Mouse (Mus musculus): ENCODE results near the gene Gjc2. TPM values are rescaled to one million over a fixed set of nuclear protein-coding genes. Genes with fewer than 3 reads are reported as not detected.
A peak's percentile ranks its signal among the peaks of the same experiment; 100 is the strongest.

The Gjc2 gene
- polyA plus RNA-seq, 1 experiment, result 0.03 TPM

GRCm38 (mm10) chr11:59191231-59192058 lies 8.4 kb upstream of the Gjc2 start:
- peak overlapping the region; percentile 72 for H3K4me3 ChIP-seq (replicated peaks)
- H3K27me3 ChIP-seq (ENCODE audit: control insufficient read depth), result peaks cover 5% of the 10 kb centered on the region
- no peaks in the 10 kb centered on the region for H3K9me3 ChIP-seq (ENCODE audit: control insufficient read depth, low read length)
- no peak for TF ChIP-seq TAL1 (IDR thresholded peaks at IDR 0.05; ENCODE audit: low read length)
- no peak for TF ChIP-seq GATA1 (IDR thresholded peaks at IDR 0.05; ENCODE audit: low read length)
- peaks cover 20% of the 10 kb centered on the region for H3K36me3 ChIP-seq (ENCODE audit: control insufficient read depth)
- peaks cover 49% of the 10 kb centered on the region for H3K4me1 ChIP-seq (ENCODE audit: control insufficient read depth)

- Histone ChIP-seq H3K36me3 (ENCODE audit: control insufficient read depth) (peaks cover 56% of the 10 kb centered on the region), H3K9me3 (ENCODE audit: control insufficient read depth, low read length) (no peaks in the 10 kb centered on the region), H3K4me1 (ENCODE audit: control insufficient read depth) (peaks cover 64% of the 10 kb centered on the region), H3K27me3 (ENCODE audit: control insufficient read depth) (no peaks in the 10 kb centered on the region), H3K4me3 (replicated peaks) (no peak overlapping the region)
- TF ChIP-seq TAL1 (IDR thresholded peaks at IDR 0.05; ENCODE audit: low read length) (no peak), GATA1 (IDR thresholded peaks at IDR 0.05; ENCODE audit: low read length) (no peak)
These were observed 4.7 kb upstream of the Gjc2 start for GRCm38 (mm10) chr11:59187706-59188105.

DNA sequence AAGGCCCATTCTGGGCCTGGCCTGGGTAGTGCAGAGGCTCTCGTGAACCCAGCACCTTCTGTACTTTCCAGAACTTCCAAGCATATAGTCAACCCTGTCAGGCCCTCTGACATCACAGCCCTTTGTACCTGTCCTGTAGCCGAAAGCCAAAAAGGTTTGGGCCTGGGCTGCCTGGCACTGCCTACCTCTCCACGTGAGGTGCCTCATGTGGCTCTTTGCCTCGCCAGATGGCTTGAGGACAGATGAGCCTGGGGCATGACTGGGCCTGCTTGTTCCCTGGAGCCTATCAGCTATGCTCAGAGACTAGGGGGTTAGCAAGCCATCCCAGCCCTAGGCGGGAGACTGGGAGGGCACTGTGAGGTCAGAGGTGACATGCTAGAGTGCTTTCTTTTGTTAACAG lies 2.5 kb upstream of the Gjc2 start:
- no peak for TF ChIP-seq GATA1 (IDR thresholded peaks at IDR 0.05; ENCODE audit: low read length)
- no peak for TF ChIP-seq TAL1 (IDR thresholded peaks at IDR 0.05; ENCODE audit: low read length)
- Histone ChIP-seq H3K27me3 (ENCODE audit: control insufficient read depth) (no peaks in the 10 kb centered on the region; the same call in 1 of the 2 replicates), H3K4me3 (replicated peaks) (no peak overlapping the region), H3K36me3 (ENCODE audit: control insufficient read depth) (peaks cover 63% of the 10 kb centered on the region), H3K9me3 (ENCODE audit: control insufficient read depth, low read length) (no peaks in the 10 kb centered on the region), H3K4me1 (ENCODE audit: control insufficient read depth) (peaks cover 68% of the 10 kb centered on the region)

DNA sequence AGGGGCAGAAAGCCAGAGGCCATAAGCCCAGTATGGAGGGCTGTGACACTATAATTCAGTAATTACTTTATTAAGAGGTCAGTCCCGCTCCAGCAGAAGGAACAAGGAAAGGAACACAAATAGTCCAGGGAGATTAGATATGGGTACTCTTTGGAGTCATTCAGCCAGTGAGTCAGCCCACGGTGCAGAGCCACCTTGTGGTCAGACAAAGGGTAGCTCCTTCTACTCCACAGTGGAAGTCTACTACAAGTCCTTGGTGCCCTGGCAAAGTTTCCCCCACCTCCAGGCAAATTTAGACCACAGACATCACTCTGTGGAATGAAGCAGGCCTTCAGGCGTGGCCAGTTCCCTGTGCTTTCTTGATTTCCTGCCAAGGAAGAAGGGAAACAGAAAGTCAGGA lies 808 bp upstream of the Gjc2 start:
- H3K36me3 ChIP-seq (ENCODE audit: control insufficient read depth), result peaks cover 58% of the 10 kb centered on the region
- TF ChIP-seq TAL1 (IDR thresholded peaks at IDR 0.05; ENCODE audit: low read length) (no peak), GATA1 (IDR thresholded peaks at IDR 0.05; ENCODE audit: low read length) (0 out of 2 replicates have a peak, but pooled peaks have one; percentile 17)
- H3K27me3 ChIP-seq (ENCODE audit: control insufficient read depth), result peaks cover 13% of the 10 kb centered on the region
- H3K4me1 ChIP-seq (ENCODE audit: control insufficient read depth), result peaks cover 56% of the 10 kb centered on the region
- H3K9me3 ChIP-seq (ENCODE audit: control insufficient read depth, low read length), result no peaks in the 10 kb centered on the region
- no peak overlapping the region for H3K4me3 ChIP-seq (replicated peaks)

- Histone ChIP-seq H3K36me3 (ENCODE audit: control insufficient read depth) (no peaks in the 10 kb centered on the region), H3K27me3 (ENCODE audit: control insufficient read depth) (peaks cover 59% of the 10 kb centered on the region), H3K9me3 (ENCODE audit: control insufficient read depth, low read length) (peaks cover 15% of the 10 kb centered on the region), H3K4me3 (replicated peaks) (no peak overlapping the region), H3K4me1 (ENCODE audit: control insufficient read depth) (peaks cover 53% of the 10 kb centered on the region)
- TF ChIP-seq TAL1 (IDR thresholded peaks at IDR 0.05; ENCODE audit: low read length), result no peak
- no peak for TF ChIP-seq GATA1 (IDR thresholded peaks at IDR 0.05; ENCODE audit: low read length)
These were observed 6.1 kb downstream of the Gjc2 start for GRCm38 (mm10) chr11:59176921-59177320.

GRCm38 (mm10) chr11:59176475-59176874 lies 6.5 kb downstream of the Gjc2 start:
- TF ChIP-seq GATA1 (IDR thresholded peaks at IDR 0.05; ENCODE audit: low read length) (no peak), TAL1 (IDR thresholded peaks at IDR 0.05; ENCODE audit: low read length) (no peak)
- Histone ChIP-seq H3K4me3 (replicated peaks) (no peak overlapping the region), H3K4me1 (ENCODE audit: control insufficient read depth) (peaks cover 50% of the 10 kb centered on the region), H3K27me3 (ENCODE audit: control insufficient read depth) (peaks cover 59% of the 10 kb centered on the region), H3K36me3 (ENCODE audit: control insufficient read depth) (no peaks in the 10 kb centered on the region), H3K9me3 (ENCODE audit: control insufficient read depth, low read length) (peaks cover 15% of the 10 kb centered on the region)

DNA sequence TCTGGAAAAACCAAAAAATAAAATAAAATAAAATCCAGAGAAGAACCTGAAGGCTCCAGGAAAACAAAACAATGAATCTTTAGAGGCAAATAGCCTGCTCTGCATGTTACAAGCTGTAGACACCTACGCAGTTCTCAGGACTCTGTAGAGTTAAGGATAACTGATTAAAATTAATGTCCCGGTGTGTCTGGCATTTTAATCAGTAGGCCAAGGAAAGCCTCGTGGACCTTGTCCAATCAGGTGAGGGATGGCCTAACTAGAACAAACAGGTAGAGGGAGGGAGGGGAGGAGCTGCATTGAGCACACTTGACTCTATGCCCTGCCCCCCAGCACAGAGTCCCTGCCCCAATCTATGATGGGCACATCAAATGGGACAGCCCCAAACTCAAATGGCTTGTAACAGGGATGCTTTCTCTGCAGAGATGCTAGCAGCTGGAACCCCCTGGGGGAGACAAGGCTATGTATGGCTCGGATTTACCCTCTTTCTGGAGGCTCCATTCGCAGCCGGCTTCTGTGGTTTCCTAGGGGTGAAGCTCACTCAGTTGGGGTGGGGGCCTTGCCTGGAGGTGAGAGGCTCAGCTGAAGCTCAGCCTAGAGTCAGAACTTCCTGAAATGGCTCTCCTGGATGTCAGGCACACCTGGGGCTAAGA lies 8.7 kb downstream of the Gjc2 start:
- Histone ChIP-seq H3K27me3 (ENCODE audit: control insufficient read depth) (peaks cover 51% of the 10 kb centered on the region), H3K4me1 (ENCODE audit: control insufficient read depth) (peaks cover 50% of the 10 kb centered on the region), H3K9me3 (ENCODE audit: control insufficient read depth, low read length) (peaks cover 15% of the 10 kb centered on the region), H3K4me3 (replicated peaks) (no peak overlapping the region), H3K36me3 (ENCODE audit: control insufficient read depth) (no peaks in the 10 kb centered on the region)
- no peak for TF ChIP-seq GATA1 (IDR thresholded peaks at IDR 0.05; ENCODE audit: low read length)
- no peak for TF ChIP-seq TAL1 (IDR thresholded peaks at IDR 0.05; ENCODE audit: low read length)

DNA sequence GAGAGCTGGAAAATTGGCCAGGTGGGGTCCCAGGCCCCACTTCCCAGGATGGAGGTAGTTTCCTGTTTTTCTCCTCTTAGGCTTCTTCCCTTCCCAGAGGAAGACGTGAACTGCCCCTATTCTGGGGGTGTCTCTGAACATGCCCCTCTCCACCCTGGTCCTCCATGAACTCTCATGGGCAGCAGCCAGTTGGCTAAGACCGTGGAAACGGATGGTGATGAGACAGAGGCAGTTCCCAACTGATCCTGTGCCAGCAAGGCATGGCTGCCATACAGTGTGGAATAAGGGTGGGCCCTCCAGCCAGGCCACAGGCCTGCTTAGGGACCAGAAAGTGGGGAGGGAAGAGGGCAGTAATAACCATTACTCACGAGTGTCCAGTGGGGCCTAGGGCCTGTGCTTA lies 12.5 kb downstream of the Gjc2 start:
- Histone ChIP-seq H3K27me3 (ENCODE audit: control insufficient read depth) (peaks cover 13% of the 10 kb centered on the region), H3K4me3 (replicated peaks) (no peak overlapping the region), H3K4me1 (ENCODE audit: control insufficient read depth) (peaks cover 74% of the 10 kb centered on the region), H3K36me3 (ENCODE audit: control insufficient read depth) (no peaks in the 10 kb centered on the region; the same call in 1 of the 2 replicates), H3K9me3 (ENCODE audit: control insufficient read depth, low read length) (no peaks in the 10 kb centered on the region)
- TF ChIP-seq GATA1 (IDR thresholded peaks at IDR 0.05; ENCODE audit: low read length), result no peak
- TF ChIP-seq TAL1 (IDR thresholded peaks at IDR 0.05; ENCODE audit: low read length), result no peak

DNA sequence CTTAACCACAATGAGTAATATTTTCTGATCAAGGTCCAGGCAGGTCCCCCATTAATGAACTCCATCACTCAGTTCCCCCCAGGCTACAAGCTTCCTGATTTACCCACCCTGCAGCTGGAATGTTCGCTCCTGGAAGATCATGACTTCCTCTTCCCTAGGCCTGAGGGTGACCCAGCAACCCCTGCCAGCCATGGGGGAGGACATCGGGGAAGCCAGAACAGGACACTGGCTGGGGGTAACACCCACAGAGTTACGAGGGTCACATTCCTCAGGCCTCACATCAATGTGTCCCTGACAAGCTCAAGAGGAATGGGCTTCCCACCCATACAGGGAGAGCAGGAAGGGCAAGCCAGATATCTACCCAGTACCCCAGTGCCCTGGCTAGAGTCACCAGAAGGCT lies 13.2 kb downstream of the Gjc2 start:
- Histone ChIP-seq H3K4me3 (replicated peaks) (no peak overlapping the region), H3K9me3 (ENCODE audit: control insufficient read depth, low read length) (no peaks in the 10 kb centered on the region), H3K4me1 (ENCODE audit: control insufficient read depth) (peaks cover 77% of the 10 kb centered on the region), H3K36me3 (ENCODE audit: control insufficient read depth) (no peaks in the 10 kb centered on the region; the same call in 1 of the 2 replicates), H3K27me3 (ENCODE audit: control insufficient read depth) (peaks cover 6% of the 10 kb centered on the region)
- TF ChIP-seq GATA1 (IDR thresholded peaks at IDR 0.05; ENCODE audit: low read length) (no peak), TAL1 (IDR thresholded peaks at IDR 0.05; ENCODE audit: low read length) (no peak)
